Mouse (Mus musculus): ENCODE data around the gene Mcf2l. TPM values are rescaled to one million over a fixed set of nuclear protein-coding genes. Genes with fewer than 3 reads are reported as not detected.

Gene Mcf2l
- polyA plus RNA-seq, 1 experiment, result 2.2 TPM

DNA sequence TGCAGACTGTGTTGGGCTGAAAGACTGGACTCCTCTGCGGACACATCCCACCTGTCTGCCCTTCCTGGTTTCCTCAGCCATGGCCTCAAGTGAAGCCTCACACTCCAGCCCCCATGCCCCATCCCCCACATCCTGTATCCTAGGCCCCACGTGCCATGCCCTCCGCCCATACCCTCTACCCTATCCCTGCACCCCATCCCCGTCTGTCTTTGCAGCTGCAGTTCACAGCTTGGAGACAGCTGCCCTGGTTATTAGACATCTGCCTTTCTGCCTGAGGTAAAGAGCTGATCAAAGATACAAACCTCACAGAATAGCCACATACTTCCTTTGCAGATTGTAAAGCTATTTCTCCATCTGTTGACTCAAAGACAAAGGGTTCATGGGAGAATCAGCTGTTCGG, 83.3 kb downstream of the Mcf2l start:
- no peak overlapping the region for H3K4me3 ChIP-seq (ENCODE audit: insufficient read depth, low read length)
- TF ChIP-seq POLR2A (IDR thresholded peaks at IDR 0.05; ENCODE audit: borderline replicate concordance, low read depth, low read length), result no peak
- no peak for TF ChIP-seq CTCF (IDR thresholded peaks at IDR 0.05; ENCODE audit: low read depth, low read length)
- peaks cover 10% of the 10 kb centered on the region for H3K4me1 ChIP-seq (ENCODE audit: control insufficient read depth, insufficient read depth, low read length)
- no peak overlapping the region for H3K27ac ChIP-seq (ENCODE audit: insufficient read depth, low read depth, low read length)

DNA sequence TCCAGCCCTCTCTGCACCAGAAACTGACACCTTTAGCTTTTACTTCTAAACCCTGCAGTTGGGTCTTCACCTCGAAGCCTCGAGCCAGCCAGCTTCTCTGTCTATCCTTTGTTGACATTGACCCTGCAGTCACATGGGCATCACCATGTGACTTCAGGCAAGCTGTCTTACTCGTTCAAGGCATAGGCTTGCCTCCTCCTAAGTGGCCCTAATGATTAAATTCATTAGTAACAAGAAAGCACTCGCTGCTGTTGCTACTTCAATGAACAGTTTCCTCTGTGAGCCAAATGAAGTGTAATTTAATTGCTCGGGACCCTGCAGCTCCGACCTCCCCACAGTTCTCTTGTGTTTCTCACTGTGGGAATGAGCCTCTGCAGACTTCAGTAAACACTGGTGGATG, 83.8 kb downstream of the Mcf2l start:
- Histone ChIP-seq H3K27ac (ENCODE audit: insufficient read depth, low read depth, low read length) (no peak overlapping the region), H3K4me1 (ENCODE audit: control insufficient read depth, insufficient read depth, low read length) (peaks cover 10% of the 10 kb centered on the region), H3K4me3 (ENCODE audit: insufficient read depth, low read length) (no peak overlapping the region)
- no peak for TF ChIP-seq POLR2A (IDR thresholded peaks at IDR 0.05; ENCODE audit: borderline replicate concordance, low read depth, low read length)

DNA sequence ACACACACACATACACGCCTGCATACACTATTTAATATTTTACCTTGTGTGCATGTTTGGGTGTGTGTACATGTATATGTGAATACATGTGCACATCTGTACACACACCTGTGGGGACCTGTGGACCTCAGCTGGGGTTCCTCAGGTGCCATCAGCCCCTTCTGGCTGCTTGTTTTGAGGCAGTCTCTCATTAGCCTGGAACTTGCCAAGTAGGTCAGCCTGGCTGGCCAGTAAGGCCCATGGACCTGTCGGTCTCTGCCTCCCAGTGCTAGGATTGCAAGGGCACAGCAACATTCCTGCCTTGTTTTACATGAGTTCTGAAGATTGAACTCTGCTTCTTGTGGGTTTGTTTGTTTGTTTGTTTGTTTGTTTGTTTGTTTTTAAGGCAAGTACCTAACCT, 87.0 kb downstream of the Mcf2l start:
- Histone ChIP-seq H3K4me1 (ENCODE audit: control insufficient read depth, insufficient read depth, low read length) (peaks cover 5% of the 10 kb centered on the region), H3K27ac (ENCODE audit: insufficient read depth, low read depth, low read length) (no peak overlapping the region), H3K4me3 (ENCODE audit: insufficient read depth, low read length) (no peak overlapping the region)
- no peak for TF ChIP-seq CTCF (IDR thresholded peaks at IDR 0.05; ENCODE audit: low read depth, low read length)
- TF ChIP-seq POLR2A (IDR thresholded peaks at IDR 0.05; ENCODE audit: borderline replicate concordance, low read depth, low read length), result no peak

DNA sequence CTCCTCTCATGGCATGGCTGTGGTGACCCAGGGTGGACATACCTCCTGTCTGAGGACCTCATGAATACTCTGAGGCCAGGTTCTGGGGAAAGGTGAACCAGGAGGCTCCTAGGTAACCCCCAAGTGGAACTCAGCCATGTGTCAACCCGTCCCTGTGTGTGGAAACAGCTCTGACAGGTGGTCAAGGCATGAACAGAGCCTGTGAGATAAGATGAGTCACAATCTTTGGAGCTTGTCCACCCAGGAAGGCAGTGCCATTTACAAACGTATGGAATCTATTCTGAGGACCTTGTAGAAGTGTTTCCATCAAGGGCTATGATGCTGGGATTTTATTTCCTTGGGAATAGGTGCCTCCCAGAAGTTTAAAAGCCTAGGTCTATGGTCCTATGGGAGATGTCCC, 87.6 kb downstream of the Mcf2l start:
- no peak overlapping the region for H3K4me3 ChIP-seq (ENCODE audit: insufficient read depth, low read length)
- H3K4me1 ChIP-seq (ENCODE audit: control insufficient read depth, insufficient read depth, low read length), result peaks cover under 1% of the 10 kb centered on the region; the same call in 1 of the 2 replicates
- no peak overlapping the region for H3K27ac ChIP-seq (ENCODE audit: insufficient read depth, low read depth, low read length)
- no peak for TF ChIP-seq POLR2A (IDR thresholded peaks at IDR 0.05; ENCODE audit: borderline replicate concordance, low read depth, low read length)
- TF ChIP-seq CTCF (IDR thresholded peaks at IDR 0.05; ENCODE audit: low read depth, low read length), result no peak

DNA sequence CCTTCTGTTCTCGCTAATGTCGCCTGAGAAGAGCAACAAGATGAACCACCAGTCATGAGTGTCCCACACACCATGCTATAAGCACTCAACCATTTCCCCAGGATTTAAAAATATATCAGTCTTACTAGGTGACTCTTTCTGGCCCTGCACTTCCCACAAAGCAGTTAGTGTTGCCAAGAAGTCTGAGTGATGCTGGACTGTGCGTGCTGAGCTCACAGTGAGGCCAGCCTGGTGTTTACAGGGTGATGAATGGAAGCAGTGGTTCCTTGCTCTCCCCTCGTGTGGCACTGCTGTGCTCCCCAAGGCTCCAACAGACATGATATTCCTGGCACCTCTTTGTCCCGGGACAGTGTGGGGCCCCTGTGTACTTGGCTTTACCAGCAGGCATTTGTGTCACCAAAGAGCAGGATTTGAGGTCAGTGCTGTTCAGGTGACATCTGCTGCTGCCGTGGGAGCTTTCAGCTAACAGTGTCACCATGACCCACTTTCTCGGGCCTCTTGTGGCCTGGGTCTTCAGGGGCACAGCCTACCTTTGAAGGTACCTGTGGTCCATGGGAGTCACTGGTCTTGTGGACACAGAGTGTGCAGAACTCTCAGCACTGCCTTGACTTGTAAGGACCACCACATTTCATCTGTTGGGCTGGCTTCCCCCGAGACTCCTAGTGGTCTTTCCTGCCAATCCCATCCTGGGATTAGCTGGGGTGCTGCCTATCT, 88.4 kb downstream of the Mcf2l start:
- TF ChIP-seq CTCF (IDR thresholded peaks at IDR 0.05; ENCODE audit: low read depth, low read length), result no peak
- TF ChIP-seq POLR2A (IDR thresholded peaks at IDR 0.05; ENCODE audit: borderline replicate concordance, low read depth, low read length), result no peak
- H3K4me3 ChIP-seq (ENCODE audit: insufficient read depth, low read length), result no peak overlapping the region
- H3K4me1 ChIP-seq (ENCODE audit: control insufficient read depth, insufficient read depth, low read length), result no peaks in the 10 kb centered on the region
- no peak overlapping the region for H3K27ac ChIP-seq (ENCODE audit: insufficient read depth, low read depth, low read length)

DNA sequence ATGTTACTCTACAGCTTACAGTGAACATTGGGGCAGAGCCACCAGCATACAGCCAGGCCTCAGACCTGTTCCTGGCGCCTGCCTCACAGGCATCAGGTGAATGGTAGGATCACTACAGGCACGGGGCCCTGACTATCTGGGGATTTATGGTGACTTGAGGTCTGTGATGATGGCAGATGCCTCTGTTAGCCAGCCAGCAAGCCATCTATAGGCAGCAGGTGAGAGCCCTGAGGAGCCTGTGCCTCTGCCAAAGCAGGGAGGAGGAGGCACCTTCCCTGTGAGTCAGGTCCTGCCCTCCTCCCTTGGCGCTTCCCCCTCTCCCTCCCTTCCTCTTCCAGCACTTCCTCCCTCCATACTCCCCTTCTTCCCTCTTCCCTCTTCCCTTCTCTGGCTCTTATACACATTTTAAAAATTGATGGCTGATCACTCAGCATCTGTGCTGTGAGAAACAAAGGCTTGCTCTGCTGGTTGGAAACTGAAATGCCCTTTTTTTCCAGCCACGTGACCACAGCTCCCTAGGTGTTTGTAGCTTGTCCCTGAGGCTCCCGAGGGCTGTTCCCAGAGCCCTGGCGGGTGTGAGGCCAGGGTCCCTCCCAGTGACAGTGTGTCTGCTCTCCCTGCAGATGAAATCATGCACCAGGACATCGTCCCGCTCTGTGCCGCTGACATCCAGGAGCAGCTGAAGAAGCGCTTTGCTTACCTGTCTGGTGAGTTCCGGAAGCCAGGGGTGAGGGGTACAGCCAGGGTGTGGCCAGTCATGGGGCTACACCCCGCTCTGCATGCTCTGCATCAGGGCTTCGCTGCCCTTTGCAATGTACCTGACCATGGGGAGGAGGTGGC, 89.2 kb downstream of the Mcf2l start:
- TF ChIP-seq CTCF (IDR thresholded peaks at IDR 0.05; ENCODE audit: low read depth, low read length), result no peak
- no peak for TF ChIP-seq POLR2A (IDR thresholded peaks at IDR 0.05; ENCODE audit: borderline replicate concordance, low read depth, low read length)
- Histone ChIP-seq H3K4me1 (ENCODE audit: control insufficient read depth, insufficient read depth, low read length) (no peaks in the 10 kb centered on the region), H3K27ac (ENCODE audit: insufficient read depth, low read depth, low read length) (no peak overlapping the region), H3K4me3 (ENCODE audit: insufficient read depth, low read length) (no peak overlapping the region)

DNA sequence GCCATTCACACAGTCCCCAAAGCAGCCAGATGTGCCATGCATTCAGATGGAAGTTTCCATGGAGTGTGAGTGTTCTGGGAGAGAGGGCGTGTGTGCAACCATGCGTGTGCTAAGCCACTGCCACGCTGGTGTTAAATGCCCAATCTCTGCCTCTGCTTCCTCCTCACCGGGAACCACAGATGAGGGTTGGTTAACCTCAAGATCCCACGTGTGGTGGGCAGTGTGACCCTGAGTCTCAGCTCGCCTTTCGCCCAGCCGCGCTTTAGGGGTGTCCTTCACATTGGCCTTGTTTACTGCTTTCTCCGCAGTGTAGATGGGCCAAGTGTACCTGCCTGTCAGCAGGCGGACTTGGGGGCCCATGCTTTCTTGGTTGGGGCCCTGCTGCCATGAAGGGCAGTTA, 102.7 kb downstream of the Mcf2l start:
- Histone ChIP-seq H3K27ac (ENCODE audit: insufficient read depth, low read depth, low read length) (no peak overlapping the region), H3K4me1 (ENCODE audit: control insufficient read depth, insufficient read depth, low read length) (peaks cover 3% of the 10 kb centered on the region; the same call in 1 of the 2 replicates), H3K4me3 (ENCODE audit: insufficient read depth, low read length) (no peak overlapping the region)
- TF ChIP-seq POLR2A (IDR thresholded peaks at IDR 0.05; ENCODE audit: borderline replicate concordance, low read depth, low read length) (no peak), CTCF (IDR thresholded peaks at IDR 0.05; ENCODE audit: low read depth, low read length) (no peak)

DNA sequence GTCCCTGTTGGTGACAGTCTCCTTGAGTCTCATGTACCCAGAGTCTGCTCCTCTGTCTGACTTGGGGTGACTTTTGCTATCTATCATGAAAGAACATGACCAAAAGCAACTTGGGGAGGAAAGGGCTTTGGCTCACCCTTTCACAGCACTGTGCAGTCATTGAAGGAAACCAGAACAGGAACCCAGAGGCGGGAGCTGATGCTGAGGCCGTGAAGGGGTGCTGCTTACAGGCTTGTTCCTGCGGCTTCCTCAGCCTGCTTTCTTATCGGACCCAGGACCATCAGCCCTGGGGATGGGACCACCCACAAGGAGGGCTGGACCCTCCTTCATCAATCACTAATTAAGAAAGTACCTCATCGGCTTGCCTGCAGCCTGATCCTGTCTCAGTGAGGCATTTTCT, 103.1 kb downstream of the Mcf2l start:
- no peak overlapping the region for H3K4me3 ChIP-seq (ENCODE audit: insufficient read depth, low read length)
- TF ChIP-seq POLR2A (IDR thresholded peaks at IDR 0.05; ENCODE audit: borderline replicate concordance, low read depth, low read length), result no peak
- TF ChIP-seq CTCF (IDR thresholded peaks at IDR 0.05; ENCODE audit: low read depth, low read length), result no peak
- no peak overlapping the region for H3K27ac ChIP-seq (ENCODE audit: insufficient read depth, low read depth, low read length)
- H3K4me1 ChIP-seq (ENCODE audit: control insufficient read depth, insufficient read depth, low read length), result peaks cover 3% of the 10 kb centered on the region; the same call in 1 of the 2 replicates

DNA sequence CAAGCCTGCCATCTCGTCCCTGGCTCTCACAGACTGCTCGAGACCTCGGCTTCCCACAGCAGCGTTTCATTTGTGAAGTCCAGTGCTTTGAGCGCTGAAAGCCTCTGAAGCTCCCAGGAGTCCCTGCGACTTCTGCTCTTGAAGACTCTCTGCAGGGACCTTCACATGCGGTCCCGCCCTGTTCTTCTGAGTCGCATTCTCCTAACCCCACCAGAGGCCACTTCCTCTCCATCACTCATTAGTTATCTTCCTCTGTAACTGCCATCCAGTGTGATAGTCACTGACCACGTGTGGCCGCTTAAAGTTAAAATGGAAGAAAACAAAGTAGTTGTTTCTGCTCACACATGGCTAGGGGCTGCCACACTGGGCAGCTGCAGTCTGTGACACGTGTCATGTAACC, 103.7 kb downstream of the Mcf2l start:
- H3K4me3 ChIP-seq (ENCODE audit: insufficient read depth, low read length), result no peak overlapping the region
- no peak overlapping the region for H3K27ac ChIP-seq (ENCODE audit: insufficient read depth, low read depth, low read length)
- no peak for TF ChIP-seq CTCF (IDR thresholded peaks at IDR 0.05; ENCODE audit: low read depth, low read length)
- TF ChIP-seq POLR2A (IDR thresholded peaks at IDR 0.05; ENCODE audit: borderline replicate concordance, low read depth, low read length), result no peak
- peaks cover 3% of the 10 kb centered on the region; the same call in 1 of the 2 replicates for H3K4me1 ChIP-seq (ENCODE audit: control insufficient read depth, insufficient read depth, low read length)

DNA sequence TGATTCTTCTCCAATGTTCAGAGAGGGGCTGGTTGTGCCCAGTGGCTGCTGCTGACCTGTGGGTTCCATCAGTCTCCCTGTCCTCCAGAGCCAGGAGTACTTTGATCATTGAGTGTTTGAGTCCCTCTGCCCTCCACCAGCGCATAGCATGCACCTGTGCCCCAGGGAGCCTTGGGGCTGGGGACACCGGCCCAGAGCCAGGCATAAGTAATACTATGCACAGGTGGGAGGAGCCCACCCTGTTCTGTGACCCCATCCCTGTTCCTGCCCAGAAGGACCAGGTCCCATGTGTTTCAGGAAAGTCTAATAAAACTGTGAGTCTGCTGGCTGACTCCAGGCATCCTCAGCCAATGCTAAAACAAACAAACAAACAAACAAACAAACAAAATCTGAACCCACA, 104.7 kb downstream of the Mcf2l start:
- Histone ChIP-seq H3K27ac (ENCODE audit: insufficient read depth, low read depth, low read length) (no peak overlapping the region), H3K4me3 (ENCODE audit: insufficient read depth, low read length) (no peak overlapping the region), H3K4me1 (ENCODE audit: control insufficient read depth, insufficient read depth, low read length) (peaks cover 3% of the 10 kb centered on the region; the same call in 1 of the 2 replicates)
- no peak for TF ChIP-seq POLR2A (IDR thresholded peaks at IDR 0.05; ENCODE audit: borderline replicate concordance, low read depth, low read length)
- TF ChIP-seq CTCF (IDR thresholded peaks at IDR 0.05; ENCODE audit: low read depth, low read length), result no peak
